Mouse (Mus musculus): ENCODE measurements around the gene Ceacam20. TPM values are rescaled to one million over a fixed set of nuclear protein-coding genes. Genes with fewer than 3 reads are reported as not detected.
"Not testable (repeated sequence)": the region's sequence is repeated elsewhere in the genome, so short reads cannot be mapped to it uniquely, and the experiment has no call there.

Gene Ceacam20
- total RNA-seq, 1 experiment from 2014 or later: not detected

DNA sequence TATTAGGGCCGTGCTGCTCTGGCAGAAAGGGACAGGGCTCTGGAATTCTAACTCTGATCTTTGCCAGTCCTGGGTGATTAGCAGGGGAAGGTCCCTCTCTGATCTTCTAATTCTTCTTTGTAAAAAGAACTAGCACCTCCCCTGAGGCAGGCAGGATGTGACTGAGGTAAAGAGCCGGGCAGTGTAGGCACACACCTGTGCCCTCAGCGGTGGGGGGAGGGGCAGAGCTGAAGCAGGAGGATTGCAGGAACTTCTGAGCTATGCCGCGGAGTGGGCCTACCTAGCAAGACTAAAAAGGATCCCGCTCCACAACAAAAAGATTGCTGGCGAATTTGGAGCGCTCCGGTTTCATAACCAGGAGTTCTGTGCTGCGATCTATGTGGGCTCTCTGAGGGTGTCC is 15.2 kb upstream of the Ceacam20 start:
- DNase-seq: no peak

DNA sequence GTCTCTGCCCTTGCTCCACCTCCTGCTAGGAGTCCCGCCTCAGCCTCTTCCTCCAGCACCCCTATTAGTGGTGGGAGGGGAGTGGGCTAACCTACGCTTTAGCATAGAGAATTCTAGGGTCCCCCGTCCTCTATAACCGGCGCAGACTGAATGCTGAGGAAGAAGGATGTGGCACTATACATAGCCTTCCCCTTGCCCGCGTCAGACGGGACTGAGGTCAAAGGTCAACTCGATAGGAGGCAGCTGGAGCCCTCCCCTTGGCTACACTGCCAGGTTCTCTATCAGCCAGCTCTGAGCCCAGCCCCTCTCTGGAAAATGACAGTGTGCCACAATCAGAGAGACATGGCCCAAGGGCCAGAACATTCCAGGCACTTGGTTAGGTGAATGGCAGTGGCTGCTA is 14.6 kb upstream of the Ceacam20 start, which contains the start of gene Igsf23:
Gene Igsf23, minus strand, starts transcription at position 168 of the 400 bp plus-strand sequence.
- no peak for DNase-seq

GRCm38 (mm10) chr7:19952320-19952986 is 12.8 kb upstream of the Ceacam20 start:
- DNase-seq: peak; percentile 59

DNA sequence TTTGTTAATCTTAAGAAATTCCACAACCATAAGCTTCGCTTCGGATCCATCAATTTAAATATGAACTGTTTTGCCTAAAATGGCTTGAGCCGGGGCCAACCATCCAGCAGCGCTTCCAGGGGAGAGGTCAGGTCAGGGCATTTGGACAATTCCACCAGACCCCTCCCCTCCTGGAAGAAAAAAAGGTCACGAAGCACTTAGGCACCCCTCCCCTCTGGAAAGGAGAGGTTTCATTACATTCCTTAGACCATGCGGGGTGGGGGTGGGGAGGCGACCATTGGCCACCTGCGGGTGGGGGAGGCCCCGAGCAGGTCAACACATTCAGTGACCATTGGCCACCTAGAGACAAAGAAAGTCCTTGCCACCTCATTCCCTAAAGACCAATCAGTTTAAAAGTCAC is 12.2 kb upstream of the Ceacam20 start:
- no peak for DNase-seq

GRCm38 (mm10) chr7:19955861-19956260 is 9.4 kb upstream of the Ceacam20 start:
- DNase-seq: no peak

- peak; percentile 92 for DNase-seq
Measured at GRCm38 (mm10) chr7:19956341-19956781, 8.9 kb upstream of the Ceacam20 start.

- DNase-seq: no peak
Measured at GRCm38 (mm10) chr7:19962423-19962822, 2.8 kb upstream of the Ceacam20 start.

DNA sequence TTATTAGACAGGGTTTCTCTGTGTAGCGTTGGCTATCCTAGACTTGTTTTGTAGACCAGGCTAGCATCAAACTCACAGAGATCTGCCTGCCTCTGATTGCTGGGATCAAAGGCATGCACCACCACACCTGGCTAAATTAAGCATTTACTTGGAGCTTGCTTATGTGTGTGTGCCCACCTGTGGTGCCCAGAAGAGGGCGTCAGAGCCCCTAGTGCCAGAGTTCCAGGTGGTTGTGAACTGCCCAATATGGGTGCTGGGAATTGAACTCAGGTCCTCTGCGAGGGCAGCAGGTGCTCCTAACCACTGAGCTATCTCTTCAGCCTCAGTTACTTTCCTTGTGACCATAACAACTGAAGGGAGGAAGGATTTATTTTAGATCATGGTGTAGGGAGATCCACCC is 3.9 kb downstream of the Ceacam20 start:
- no peak for DNase-seq

DNA sequence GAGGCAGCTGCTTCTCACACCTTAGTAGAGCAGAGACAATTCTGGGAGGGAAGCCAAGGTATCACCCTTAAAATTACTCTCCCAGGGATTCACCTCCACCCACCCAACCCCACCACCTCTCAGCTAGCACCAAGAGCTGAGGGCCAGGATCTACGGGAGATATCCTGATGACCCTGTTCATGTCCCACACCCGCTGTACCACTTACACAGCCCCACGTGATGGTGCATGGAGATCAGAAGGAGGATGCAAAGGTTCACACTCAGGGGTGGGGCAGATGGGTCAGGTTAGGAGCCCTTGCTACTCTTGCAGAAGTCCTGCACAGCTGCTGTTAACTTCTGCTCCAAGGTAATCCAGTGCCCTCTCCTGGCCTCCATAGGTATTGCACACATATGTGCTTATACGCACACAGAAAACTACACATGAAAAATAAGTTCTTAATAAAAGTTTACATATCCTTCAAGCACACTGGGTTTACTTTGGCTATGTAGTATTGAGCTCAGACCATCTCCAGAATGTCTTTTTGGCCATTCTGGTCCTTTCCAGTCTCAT is 4.4 kb downstream of the Ceacam20 start:
- no peak for DNase-seq

GRCm38 (mm10) chr7:19970196-19970595 is 5.0 kb downstream of the Ceacam20 start:
- no peak for DNase-seq

GRCm38 (mm10) chr7:19971516-19971915 is 6.3 kb downstream of the Ceacam20 start:
- DNase-seq: no peak

DNA sequence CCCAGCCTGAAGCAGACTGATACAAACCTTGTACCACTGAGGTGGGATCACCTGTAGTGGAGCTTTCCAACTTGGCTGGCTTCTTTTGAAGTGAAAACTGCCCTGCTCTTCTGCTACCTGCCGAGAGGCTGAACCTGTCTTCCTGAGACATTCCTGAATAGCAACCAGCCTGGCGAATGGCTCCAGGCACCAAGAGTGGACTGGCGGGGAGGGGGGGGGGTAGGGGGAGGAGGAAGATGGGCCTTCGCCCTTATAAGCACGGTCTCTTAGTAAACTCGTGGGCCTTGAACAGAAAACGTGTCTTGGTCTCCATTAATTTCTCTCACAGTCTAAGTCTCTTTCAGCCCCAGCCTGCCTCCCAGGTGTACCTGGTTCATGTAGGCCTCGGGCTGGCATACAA is 26.0 kb downstream of the Ceacam20 start, which contains the start of gene Nlrp9b:
Gene Nlrp9b, plus strand, starts transcription at position 301 of the 400 bp plus-strand sequence.
- not testable (repeated sequence) for DNase-seq

DNA sequence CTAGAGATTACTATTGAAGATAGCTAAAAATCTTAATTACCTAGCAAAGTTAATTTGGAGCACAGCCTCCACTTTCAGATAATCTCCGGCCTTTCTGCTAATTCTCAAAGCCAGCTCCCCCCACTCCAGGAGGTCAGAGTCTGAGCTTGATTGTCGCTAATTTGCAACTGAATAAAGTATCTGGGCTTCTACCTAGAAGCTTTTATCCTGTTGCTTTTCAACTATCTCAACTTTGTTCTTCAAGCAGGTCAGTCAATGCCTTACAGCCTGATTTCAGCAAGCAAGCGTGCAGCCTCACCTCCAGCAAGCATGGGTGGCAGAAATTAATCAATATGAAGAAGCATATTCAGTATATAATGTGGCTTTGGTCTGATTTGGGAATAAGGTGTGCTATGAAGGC is 31.5 kb downstream of the Ceacam20 start:
- not testable (repeated sequence) for DNase-seq

DNA sequence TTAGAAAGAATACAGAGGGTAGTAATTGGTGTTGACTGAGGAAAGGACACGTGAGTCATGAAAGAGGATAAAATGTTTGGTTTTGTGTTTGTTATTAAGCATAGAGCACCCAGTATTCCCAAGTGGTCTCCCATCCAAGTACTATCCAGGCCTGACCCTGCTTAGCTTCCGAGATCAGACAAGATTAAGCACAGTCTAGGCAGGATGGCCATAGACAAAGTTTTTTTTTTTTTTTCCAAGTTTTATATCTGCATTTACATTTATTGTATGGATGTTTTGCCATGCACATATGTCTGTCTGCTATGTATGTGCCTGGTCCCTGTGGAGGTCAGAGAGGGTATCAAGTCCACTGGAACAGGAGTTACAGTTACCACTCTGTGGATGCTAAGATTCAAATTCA is 44.8 kb downstream of the Ceacam20 start:
- no peak for DNase-seq

Other genes starting within 250 kb of the Ceacam20 start
- gene Tomm40, start 250.0 kb upstream of the Ceacam20 start, total RNA-seq (2021): 136 and 145 TPM in 2 replicates
- 90.1 and 94.7 TPM in 2 replicates for gene Nectin2, start 214.9 kb upstream of the Ceacam20 start, total RNA-seq (2021)
- gene Bcam, start 194.4 kb upstream of the Ceacam20 start, total RNA-seq (2021): 59.8 and 70.8 TPM in 2 replicates
- 1.4 TPM in 1 of 2 replicates, not detected in the other for gene Cblc, start 168.6 kb upstream of the Ceacam20 start, total RNA-seq (2021)
- 26.6 and 36.9 TPM in 2 replicates for gene Bcl3, start 142.6 kb upstream of the Ceacam20 start, total RNA-seq (2021)
- 0.59 TPM in 1 of 2 replicates, not detected in the other for gene Gm19345, start 113.4 kb upstream of the Ceacam20 start, total RNA-seq (2021)
- 0.33 and 0.38 TPM in 2 replicates for gene Ceacam16, start 104.1 kb upstream of the Ceacam20 start, total RNA-seq (2021)
- gene Ceacam19, start 77.4 kb upstream of the Ceacam20 start, total RNA-seq (2021): not detected in 2 replicates
- 31.0 and 34.1 TPM in 2 replicates for gene Pvr, start 44.3 kb upstream of the Ceacam20 start, total RNA-seq (2021)
- gene Igsf23, start 14.7 kb upstream of the Ceacam20 start, total RNA-seq (2021): 0.41 and 0.75 TPM in 2 replicates
- gene Nlrp9b, start 26.1 kb downstream of the Ceacam20 start, total RNA-seq (2021): not detected in 2 replicates
- gene Vmn1r91, start 134.3 kb downstream of the Ceacam20 start, total RNA-seq (2021): not detected in 2 replicates
- gene Gm16442, start 157.2 kb downstream of the Ceacam20 start, total RNA-seq (2021): not detected in 2 replicates
- not detected in 2 replicates for gene Vmn1r93, start 173.7 kb downstream of the Ceacam20 start, total RNA-seq (2021)
- gene Vmn1r94, start 203.0 kb downstream of the Ceacam20 start, total RNA-seq (2021): not detected in 2 replicates
- not detected in 2 replicates for gene Vmn1r95, start 228.3 kb downstream of the Ceacam20 start, total RNA-seq (2021)
- gene Gm6164, start 240.2 kb downstream of the Ceacam20 start, total RNA-seq (2021): not detected in 2 replicates